In genomic region chr1:107562110-107562509, GRCm38 (mm10) we compare ENCODE assay signal across 18 mouse cellular contexts. TPM values are rescaled to one million over a fixed set of nuclear protein-coding genes. Genes with fewer than 3 reads are reported as not detected.
A peak's percentile ranks its signal among the peaks of the same experiment; 100 is the strongest.
DNase-seq lines count a peak whose midpoint lies in the region; ATAC-seq lines count a peak whose summit lies in the region.
"Had no signal": no experiment of that assay in that cellular context is flagged by ENCODE, and none has a peak within 500 bp of the region (broad histone marks: within the 10 kb centered on the region; RNA-seq: fewer than 3 reads in every experiment).

No protein-coding gene starts in this region.

- H3K4me2 ChIP-seq in forebrain, embryonic 14.5 days (ENCODE audit: low read length) = no peak overlapping the region
- H3K4me2 ChIP-seq in forebrain, embryonic 13.5 days = no peak overlapping the region
- H3K4me2 ChIP-seq: neural tube, embryonic 15.5 days had no signal

- no peaks in the 10 kb centered on the region for H3K4me1 ChIP-seq in forebrain, embryonic 14.5 days (ENCODE audit: control insufficient read depth, insufficient read depth, low read length)
- H3K4me1 ChIP-seq in forebrain, embryonic 13.5 days = no peaks in the 10 kb centered on the region
- no peaks in the 10 kb centered on the region for H3K4me1 ChIP-seq in embryonic facial prominence, embryonic 10.5 days
- H3K4me1 ChIP-seq: neural tube, embryonic 15.5 days had no signal

- H3K9me3 ChIP-seq in forebrain, embryonic 14.5 days (replicated peaks; ENCODE audit: control insufficient read depth, low read length) = no peaks in the 10 kb centered on the region
- no peaks in the 10 kb centered on the region for H3K9me3 ChIP-seq in forebrain, embryonic 13.5 days (replicated peaks)
- H3K9me3 ChIP-seq in embryonic facial prominence, embryonic 10.5 days = no peaks in the 10 kb centered on the region
- H3K9me3 ChIP-seq: neural tube, embryonic 15.5 days had no signal

- no peak for ATAC-seq in forebrain, embryonic 14.5 days
- no peak for ATAC-seq in forebrain, embryonic 13.5 days
- no peak for ATAC-seq in inflammation-experienced regulatory T-cells, adult 6 months
- ATAC-seq: forebrain, embryonic 16.5 days had no signal

- DNase-seq in forebrain, embryonic 14.5 days (ENCODE audit: low spot score) = peak; percentile 3
- peak; percentile 3 for DNase-seq in layer of hippocampus, adult 9-11 months
- DNase-seq in layer of hippocampus, postnatal 25 days (ENCODE audit: extremely low spot score in 1 of 2, low spot score in 1 of 2) = no peak
- peak; percentile 32 to 50 for DNase-seq in right cerebral cortex, postnatal 10 days (ENCODE audit: low spot score in 2 of 2)
- DNase-seq in right cerebral cortex, adult 18-20 months = no peak
- no peak for DNase-seq in embryonic facial prominence, embryonic 10.5 days (ENCODE audit: low spot score)
- DNase-seq: B cell, adult 2 months; cerebellum, postnatal 25 days; heart, adult 18-20 months; heart, postnatal 4 days; kidney, adult 8-10 months; lung, postnatal 14 days had no signal

- H3K36me3 ChIP-seq in forebrain, embryonic 14.5 days (ENCODE audit: control insufficient read depth, insufficient read depth, low read length) = no peaks in the 10 kb centered on the region
- H3K36me3 ChIP-seq in forebrain, embryonic 13.5 days (ENCODE audit: poor library complexity, severe bottlenecking) = no peaks in the 10 kb centered on the region
- H3K36me3 ChIP-seq in embryonic facial prominence, embryonic 10.5 days (replicated peaks) = no peaks in the 10 kb centered on the region
- H3K36me3 ChIP-seq: neural tube, embryonic 15.5 days had no signal

- H3K9ac ChIP-seq in forebrain, embryonic 14.5 days (ENCODE audit: low read length) = no peak overlapping the region
- no peak overlapping the region for H3K9ac ChIP-seq in forebrain, embryonic 13.5 days
- H3K9ac ChIP-seq: neural tube, embryonic 15.5 days had no signal

- H3K27me3 ChIP-seq in forebrain, embryonic 14.5 days (replicated peaks; ENCODE audit: control insufficient read depth, insufficient read depth, low read length) = no peaks in the 10 kb centered on the region
- no peaks in the 10 kb centered on the region for H3K27me3 ChIP-seq in forebrain, embryonic 13.5 days
- no peaks in the 10 kb centered on the region for H3K27me3 ChIP-seq in embryonic facial prominence, embryonic 10.5 days (replicated peaks; ENCODE audit: low read depth, poor library complexity, severe bottlenecking)
- H3K27me3 ChIP-seq: neural tube, embryonic 15.5 days had no signal

- no peak overlapping the region for H3K27ac ChIP-seq in forebrain, embryonic 14.5 days (ENCODE audit: low read depth, low read length)
- no peak overlapping the region for H3K27ac ChIP-seq in forebrain, embryonic 13.5 days
- no peak overlapping the region for H3K27ac ChIP-seq in embryonic facial prominence, embryonic 10.5 days (replicated peaks)
- H3K27ac ChIP-seq: neural tube, embryonic 15.5 days had no signal

- 82% methylated on average over 1 of the region's 1 CpGs for WGBS in forebrain, embryonic 14.5 days
- 94% methylated on average over 1 of the region's 1 CpGs for WGBS in forebrain, embryonic 13.5 days
- 84% methylated on average over 1 of the region's 1 CpGs for WGBS in embryonic facial prominence, embryonic 10.5 days

- no peak overlapping the region for H3K4me3 ChIP-seq in forebrain, embryonic 14.5 days (ENCODE audit: low read depth, low read length)
- no peak overlapping the region for H3K4me3 ChIP-seq in forebrain, embryonic 13.5 days
- no peak overlapping the region for H3K4me3 ChIP-seq in embryonic facial prominence, embryonic 10.5 days
- H3K4me3 ChIP-seq: neural tube, embryonic 15.5 days had no signal

RNA-seq across cellular contexts. Expression of gene Serpinb8, which starts 27.7 kb away (rescaled TPM):
- 0.09 and 0.33 TPM in 2 replicates for polyA plus RNA-seq in forebrain, embryonic 14.5 days (2014; fragmentation: Nextera tagmentation; extraction: Ambion mirVana)
- 0.23 and 0.57 TPM in 2 replicates for polyA plus RNA-seq in forebrain, embryonic 13.5 days (2015; fragmentation: Nextera tagmentation; extraction: Ambion mirVana)
- 1 to 10 TPM; 2.3 to 4.0 TPM for total RNA-seq in layer of hippocampus, postnatal 25 days (2021)
- polyA plus RNA-seq in inflammation-experienced regulatory T-cells, adult 6 months (2017; shearing (Covaris generic)) = under 1 TPM in 1 of 3 experiments, not detected in 2; 0.89 TPM
- polyA plus RNA-seq in embryonic facial prominence, embryonic 10.5 days (2016; fragmentation: Nextera tagmentation; extraction: Ambion mirVana) = 1.2 and 1.6 TPM in 2 replicates

RNA-seq across cellular contexts. Expression of gene Serpinb2, which starts 50.9 kb away (rescaled TPM):
- polyA plus RNA-seq in forebrain, embryonic 14.5 days (2014; fragmentation: Nextera tagmentation; extraction: Ambion mirVana) = 0.19 and 0.28 TPM in 2 replicates
- 1.0 and 1.5 TPM in 2 replicates for polyA plus RNA-seq in forebrain, embryonic 13.5 days (2015; fragmentation: Nextera tagmentation; extraction: Ambion mirVana)
- total RNA-seq in layer of hippocampus, postnatal 25 days (2021) = not detected
- polyA plus RNA-seq in inflammation-experienced regulatory T-cells, adult 6 months (2017; shearing (Covaris generic)) = not detected
- 0.25 TPM in 1 of 2 replicates, not detected in the other for polyA plus RNA-seq in embryonic facial prominence, embryonic 10.5 days (2016; fragmentation: Nextera tagmentation; extraction: Ambion mirVana)
- total RNA-seq: heart, postnatal 4 days; layer of hippocampus, postnatal 10 days; liver, adult 2 months had no signal
- polyA plus RNA-seq: liver, adult 2 months; neural tube, embryonic 15.5 days had no signal

Comparison
In these comparisons a context has a peak if more than half of its experiments do, and no peak if none do; other contexts are left out.
1. DNase-seq: peak in forebrain, embryonic 14.5 days (single experiment), layer of hippocampus, adult 9-11 months (single experiment) and right cerebral cortex, postnatal 10 days (2 of 2); none in layer of hippocampus, postnatal 25 days (0 of 2), right cerebral cortex, adult 18-20 months (single experiment) and embryonic facial prominence, embryonic 10.5 days (single experiment).